Mouse (Mus musculus): ENCODE data around the gene Mcoln2. TPM values are rescaled to one million over a fixed set of nuclear protein-coding genes. Genes with fewer than 3 reads are reported as not detected.

Gene Mcoln2
- total RNA-seq, 2 experiments from 2014 or later, result 0.36 to 0.74 TPM

GRCm38 (mm10) chr3:146146131-146146530 is 3.5 kb upstream of the Mcoln2 start:
- DNase-seq, result no peak

GRCm38 (mm10) chr3:146150058-146150400 is 396 bp downstream of the Mcoln2 start:
- DNase-seq, result peak; percentile 64

- no peak for DNase-seq
These were observed 927 bp downstream of the Mcoln2 start for GRCm38 (mm10) chr3:146150560-146150959.

- no peak for DNase-seq
These were observed 1.7 kb downstream of the Mcoln2 start for GRCm38 (mm10) chr3:146151328-146151727.

- no peak for DNase-seq
These were observed 2.1 kb downstream of the Mcoln2 start for GRCm38 (mm10) chr3:146151755-146152154.

GRCm38 (mm10) chr3:146152348-146152747 is 2.7 kb downstream of the Mcoln2 start:
- DNase-seq, result no peak

- no peak for DNase-seq
These were observed 3.3 kb downstream of the Mcoln2 start for GRCm38 (mm10) chr3:146152913-146153312.

GRCm38 (mm10) chr3:146153862-146154611 is 4.4 kb downstream of the Mcoln2 start:
- peak; percentile 20 for DNase-seq

GRCm38 (mm10) chr3:146155628-146156576 is 6.3 kb downstream of the Mcoln2 start:
- no peak for DNase-seq

GRCm38 (mm10) chr3:146156811-146157210 is 7.2 kb downstream of the Mcoln2 start:
- DNase-seq, result no peak

GRCm38 (mm10) chr3:146158039-146158438 is 8.4 kb downstream of the Mcoln2 start:
- no peak for DNase-seq

GRCm38 (mm10) chr3:146159360-146159759 is 9.7 kb downstream of the Mcoln2 start:
- no peak for DNase-seq

GRCm38 (mm10) chr3:146162197-146162596 is 12.6 kb downstream of the Mcoln2 start:
- no peak for DNase-seq

- DNase-seq, result no peak
These were observed 19.7 kb downstream of the Mcoln2 start for GRCm38 (mm10) chr3:146169356-146169755.

- no peak for DNase-seq
These were observed 23.4 kb downstream of the Mcoln2 start for GRCm38 (mm10) chr3:146173030-146173429.

- no peak for DNase-seq
These were observed 24.6 kb downstream of the Mcoln2 start for GRCm38 (mm10) chr3:146174215-146174614.

GRCm38 (mm10) chr3:146177295-146177694 is 27.7 kb downstream of the Mcoln2 start:
- no peak for DNase-seq

GRCm38 (mm10) chr3:146177748-146178582 is 28.3 kb downstream of the Mcoln2 start:
- peak; percentile 87 for DNase-seq

GRCm38 (mm10) chr3:146180341-146180740 is 30.7 kb downstream of the Mcoln2 start:
- DNase-seq, result no peak

- DNase-seq, result peak; percentile 78
These were observed 31.4 kb downstream of the Mcoln2 start for GRCm38 (mm10) chr3:146180986-146181385.

GRCm38 (mm10) chr3:146184992-146185657 is 35.5 kb downstream of the Mcoln2 start:
- DNase-seq, result peak; percentile 77

GRCm38 (mm10) chr3:146186033-146186432 is 36.4 kb downstream of the Mcoln2 start:
- no peak for DNase-seq

Measured in heart, postnatal 4 days (tissue).